Mouse (Mus musculus): ENCODE data around the gene Tsc22d1. TPM values are rescaled to one million over a fixed set of nuclear protein-coding genes. Genes with fewer than 3 reads are reported as not detected.

Tsc22d1 gene
- total RNA-seq, 2 experiments from 2014 or later: 216 to 225 TPM

GRCm38 (mm10) chr14:76448987-76449386 is 34.2 kb downstream of the Tsc22d1 start:
- DNase-seq: peak; percentile 25

GRCm38 (mm10) chr14:76451011-76451410 is 36.2 kb downstream of the Tsc22d1 start:
- DNase-seq: no peak

- no peak for DNase-seq
Measured at GRCm38 (mm10) chr14:76452751-76453360, 38.1 kb downstream of the Tsc22d1 start.

- DNase-seq: no peak
Measured at GRCm38 (mm10) chr14:76454673-76455072, 39.9 kb downstream of the Tsc22d1 start.

- no peak for DNase-seq
Measured at GRCm38 (mm10) chr14:76455159-76455558, 40.4 kb downstream of the Tsc22d1 start.

- no peak for DNase-seq
Measured at GRCm38 (mm10) chr14:76457696-76458095, 42.9 kb downstream of the Tsc22d1 start.

- no peak for DNase-seq
Measured at GRCm38 (mm10) chr14:76460181-76460580, 45.4 kb downstream of the Tsc22d1 start.

- no peak for DNase-seq
Measured at GRCm38 (mm10) chr14:76461182-76461775, 46.5 kb downstream of the Tsc22d1 start.

- DNase-seq: no peak
Measured at GRCm38 (mm10) chr14:76463414-76464098, 48.8 kb downstream of the Tsc22d1 start.

GRCm38 (mm10) chr14:76464967-76465366 is 50.2 kb downstream of the Tsc22d1 start:
- DNase-seq: no peak

- peak; percentile 84 for DNase-seq
Measured at GRCm38 (mm10) chr14:76466641-76467323, 52.0 kb downstream of the Tsc22d1 start.

GRCm38 (mm10) chr14:76467932-76468331 is 53.2 kb downstream of the Tsc22d1 start:
- DNase-seq: no peak

- DNase-seq: no peak
Measured at GRCm38 (mm10) chr14:76471301-76471700, 56.5 kb downstream of the Tsc22d1 start.

GRCm38 (mm10) chr14:76472487-76472886 is 57.7 kb downstream of the Tsc22d1 start:
- DNase-seq: no peak

- peak; percentile 62 for DNase-seq
Measured at GRCm38 (mm10) chr14:76473404-76473803, 58.6 kb downstream of the Tsc22d1 start.

GRCm38 (mm10) chr14:76474165-76474564 is 59.4 kb downstream of the Tsc22d1 start:
- DNase-seq: peak; percentile 24

- no peak for DNase-seq
Measured at GRCm38 (mm10) chr14:76476770-76477169, 62.0 kb downstream of the Tsc22d1 start.

- no peak for DNase-seq
Measured at GRCm38 (mm10) chr14:76478076-76478475, 63.3 kb downstream of the Tsc22d1 start.

GRCm38 (mm10) chr14:76478616-76479015 is 63.9 kb downstream of the Tsc22d1 start:
- DNase-seq: peak; percentile 29

GRCm38 (mm10) chr14:76479867-76480266 is 65.1 kb downstream of the Tsc22d1 start:
- DNase-seq: peak; percentile 37

- DNase-seq: no peak
Measured at GRCm38 (mm10) chr14:76480507-76480906, 65.7 kb downstream of the Tsc22d1 start.

- no peak for DNase-seq
Measured at GRCm38 (mm10) chr14:76483701-76484100, 68.9 kb downstream of the Tsc22d1 start.

- DNase-seq: no peak
Measured at GRCm38 (mm10) chr14:76487609-76488008, 72.8 kb downstream of the Tsc22d1 start.

All from heart, postnatal 4 days (tissue).